Mouse (Mus musculus): ENCODE measurements at regions not wholly inside any gene's neighbourhood (a gene's known extent, or its start where the extent isn't known, plus 50 kb on each side); places are given as distances from the start of the nearest gene placed in this dataset.
"Not testable (repeated sequence)": the region's sequence is repeated elsewhere in the genome, so short reads cannot be mapped to it uniquely, and the experiment has no call there.

- no peak for TF ChIP-seq POLR2A (IDR thresholded peaks at IDR 0.05; ENCODE audit: borderline replicate concordance, extremely low read depth, insufficient read depth, insufficient read length)
- DNase-seq (ENCODE audit: low spot score), result no peak
- WGBS, result 57% methylated on average over 2 of the region's 2 CpGs
- H3K4me2 ChIP-seq (replicated peaks; ENCODE audit: low read depth, low read length, severe bottlenecking), result no peak overlapping the region
- H3K9ac ChIP-seq (ENCODE audit: low read depth, low read length, severe bottlenecking), result no peak overlapping the region
- no peak overlapping the region for H3K27ac ChIP-seq (replicated peaks; ENCODE audit: low read depth, low read length)
- H3K27me3 ChIP-seq (ENCODE audit: control insufficient read depth, insufficient read depth, low read length), result no peaks in the 10 kb centered on the region
- H3K4me1 ChIP-seq (ENCODE audit: control insufficient read depth, insufficient read depth, low read length), result no peaks in the 10 kb centered on the region
- no peak for ATAC-seq (ENCODE audit: low FRiP score, low read depth)
- H3K9me3 ChIP-seq (ENCODE audit: control insufficient read depth, low read length), result no peaks in the 10 kb centered on the region
- no peaks in the 10 kb centered on the region for H3K36me3 ChIP-seq (ENCODE audit: control insufficient read depth, insufficient read depth, low read length)
- no peak overlapping the region for H3K4me3 ChIP-seq (replicated peaks; ENCODE audit: low read length)
Measured at GRCm38 (mm10) chr6:75089971-75090370, 1407.6 kb downstream of the Gm9008 start.

GRCm38 (mm10) chr6:75067758-75068157, 1429.8 kb downstream of the Gm9008 start:
- Histone ChIP-seq H3K4me1 (ENCODE audit: control insufficient read depth, insufficient read depth, low read length) (no peaks in the 10 kb centered on the region), H3K9me3 (ENCODE audit: control insufficient read depth, low read length) (no peaks in the 10 kb centered on the region), H3K27me3 (ENCODE audit: control insufficient read depth, insufficient read depth, low read length) (no peaks in the 10 kb centered on the region), H3K27ac (replicated peaks; ENCODE audit: low read depth, low read length) (no peak overlapping the region), H3K36me3 (ENCODE audit: control insufficient read depth, insufficient read depth, low read length) (no peaks in the 10 kb centered on the region), H3K4me2 (replicated peaks; ENCODE audit: low read depth, low read length, severe bottlenecking) (no peak overlapping the region), H3K4me3 (replicated peaks; ENCODE audit: low read length) (no peak overlapping the region), H3K9ac (ENCODE audit: low read depth, low read length, severe bottlenecking) (no peak overlapping the region)
- no peak for TF ChIP-seq POLR2A (IDR thresholded peaks at IDR 0.05; ENCODE audit: borderline replicate concordance, extremely low read depth, insufficient read depth, insufficient read length)
- ATAC-seq (ENCODE audit: low FRiP score, low read depth) (no peak), DNase-seq (ENCODE audit: low spot score) (no peak)
- WGBS, result 77% methylated on average over 3 of the region's 3 CpGs

DNA sequence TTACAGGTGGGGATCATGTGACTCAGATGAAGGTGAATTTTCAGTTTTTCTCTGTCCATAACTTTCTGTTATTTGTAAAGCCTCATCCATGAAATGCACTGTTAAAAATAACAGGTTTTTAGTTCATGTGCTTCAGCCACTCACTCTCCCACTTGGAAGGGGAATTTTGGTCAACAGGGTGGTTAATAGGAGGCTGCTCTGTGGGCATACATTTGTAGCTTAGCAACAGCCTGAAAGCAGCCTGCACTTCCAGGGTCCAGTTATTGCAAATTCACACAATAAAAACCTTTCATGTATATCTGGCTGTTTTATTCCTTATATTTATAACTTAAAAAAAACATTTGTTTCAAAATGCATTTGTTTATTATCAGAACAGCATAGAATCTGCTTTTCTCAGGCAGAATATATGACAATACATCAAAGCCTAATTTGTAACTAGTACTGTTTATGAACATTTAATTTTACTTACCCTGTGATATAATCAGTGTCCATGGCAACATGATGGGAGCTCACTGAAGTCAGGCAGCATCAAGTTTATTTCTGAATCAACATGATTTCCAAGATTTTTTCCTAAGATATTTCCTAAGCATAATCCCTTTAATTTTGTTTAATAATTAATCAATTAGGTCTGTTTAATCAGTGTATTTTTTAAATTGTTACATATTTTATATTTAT, 1455.1 kb downstream of the Gm9008 start:
- DNase-seq (ENCODE audit: low spot score), result no peak
- no peak for TF ChIP-seq POLR2A (IDR thresholded peaks at IDR 0.05; ENCODE audit: borderline replicate concordance, extremely low read depth, insufficient read depth, insufficient read length)
- no peak for ATAC-seq (ENCODE audit: low FRiP score, low read depth)
- no peaks in the 10 kb centered on the region for H3K27me3 ChIP-seq (ENCODE audit: control insufficient read depth, insufficient read depth, low read length)
- no peak overlapping the region for H3K4me3 ChIP-seq (replicated peaks; ENCODE audit: low read length)
- H3K27ac ChIP-seq (replicated peaks; ENCODE audit: low read depth, low read length), result no peak overlapping the region
- H3K4me2 ChIP-seq (replicated peaks; ENCODE audit: low read depth, low read length, severe bottlenecking), result no peak overlapping the region
- H3K9me3 ChIP-seq (ENCODE audit: control insufficient read depth, low read length), result no peaks in the 10 kb centered on the region
- no peaks in the 10 kb centered on the region for H3K4me1 ChIP-seq (ENCODE audit: control insufficient read depth, insufficient read depth, low read length)
- H3K36me3 ChIP-seq (ENCODE audit: control insufficient read depth, insufficient read depth, low read length), result no peaks in the 10 kb centered on the region
- no peak overlapping the region for H3K9ac ChIP-seq (ENCODE audit: low read depth, low read length, severe bottlenecking)

DNA sequence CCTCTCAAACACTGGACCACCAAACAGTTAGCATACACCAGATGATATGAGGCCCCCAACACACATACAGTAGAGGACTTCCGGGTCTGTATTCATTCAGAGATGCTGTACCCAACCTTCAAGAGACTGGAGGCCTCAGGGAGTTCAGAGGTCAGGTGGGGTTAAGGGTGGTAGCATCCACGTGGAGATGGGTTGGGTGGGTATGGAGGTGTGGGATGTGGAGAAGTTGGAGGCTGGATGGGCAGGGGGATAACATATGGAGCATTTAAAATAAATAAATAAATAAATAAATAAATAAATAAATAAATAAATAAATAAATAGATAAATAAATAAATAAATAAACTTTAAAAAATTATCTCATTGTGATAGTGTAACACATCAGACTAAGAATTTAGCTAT, 1458.1 kb downstream of the Gm9008 start:
- Histone ChIP-seq H3K4me3 (replicated peaks; ENCODE audit: low read length) (no peak overlapping the region), H3K27me3 (ENCODE audit: control insufficient read depth, insufficient read depth, low read length) (no peaks in the 10 kb centered on the region), H3K9ac (ENCODE audit: low read depth, low read length, severe bottlenecking) (no peak overlapping the region), H3K27ac (replicated peaks; ENCODE audit: low read depth, low read length) (no peak overlapping the region), H3K4me2 (replicated peaks; ENCODE audit: low read depth, low read length, severe bottlenecking) (no peak overlapping the region), H3K4me1 (ENCODE audit: control insufficient read depth, insufficient read depth, low read length) (no peaks in the 10 kb centered on the region), H3K36me3 (ENCODE audit: control insufficient read depth, insufficient read depth, low read length) (no peaks in the 10 kb centered on the region), H3K9me3 (ENCODE audit: control insufficient read depth, low read length) (no peaks in the 10 kb centered on the region)
- 89% methylated on average over 2 of the region's 2 CpGs for WGBS
- no peak for DNase-seq (ENCODE audit: low spot score)
- TF ChIP-seq POLR2A (IDR thresholded peaks at IDR 0.05; ENCODE audit: borderline replicate concordance, extremely low read depth, insufficient read depth, insufficient read length), result no peak
- 0 out of 2 replicates have a peak, but pooled peaks have one; percentile 41 for ATAC-seq (ENCODE audit: low FRiP score, low read depth)

GRCm38 (mm10) chr6:75037179-75037578, 1460.4 kb downstream of the Gm9008 start:
- not testable (repeated sequence) for ATAC-seq (ENCODE audit: low FRiP score, low read depth)

More at GRCm38 (mm10) chr6:75037179-75037578, 1460.4 kb downstream of the Gm9008 start:
- H3K4me3 ChIP-seq (replicated peaks; ENCODE audit: low read length); H3K4me1 ChIP-seq (ENCODE audit: control insufficient read depth, insufficient read depth, low read length); H3K27ac ChIP-seq (replicated peaks; ENCODE audit: low read depth, low read length); H3K9me3 ChIP-seq (ENCODE audit: control insufficient read depth, low read length); DNase-seq (ENCODE audit: low spot score); H3K27me3 ChIP-seq (ENCODE audit: control insufficient read depth, insufficient read depth, low read length); H3K9ac ChIP-seq (ENCODE audit: low read depth, low read length, severe bottlenecking); H3K4me2 ChIP-seq (replicated peaks; ENCODE audit: low read depth, low read length, severe bottlenecking); H3K36me3 ChIP-seq (ENCODE audit: control insufficient read depth, insufficient read depth, low read length): not testable (repeated sequence)
- WGBS, result 61% methylated on average over 1 of the region's 1 CpGs

All from limb, embryonic 14.5 days (tissue).